Mouse (Mus musculus) adrenal gland (tissue): Measurements from ENCODE around the gene Selenom.

Experiments used
- intact Hi-C: fragments of 180-260 bp; cut with DNase I; formaldehyde crosslinking; loops from one replicate; pipeline ENCODE4 v1.15.1; 2025

The Selenom gene

DNA sequence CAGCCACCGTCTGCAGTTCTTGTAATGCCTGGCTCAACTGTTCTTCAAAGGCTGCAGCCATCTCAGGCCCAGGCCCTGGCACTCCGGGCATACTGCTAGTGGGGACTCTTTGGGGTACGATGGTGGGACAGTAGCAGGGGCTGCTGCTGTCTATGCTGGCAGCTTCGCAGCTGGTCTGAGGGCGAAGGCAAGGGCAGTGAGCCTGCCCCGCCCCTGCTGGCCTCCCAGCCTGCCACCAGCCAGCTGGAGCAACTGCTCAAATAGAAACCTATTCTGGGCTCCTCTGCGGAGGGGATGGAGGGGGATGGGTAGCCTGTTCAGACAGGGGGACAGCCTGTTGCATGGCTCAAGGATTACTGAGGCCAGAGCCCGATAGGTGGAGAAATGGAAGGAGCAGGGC is 13.3 kb downstream of the Selenom start:
- intact Hi-C loops = no loop called here

GRCm38 (mm10) chr11:3528208-3528607 is 13.7 kb downstream of the Selenom start:
- intact Hi-C loops = no loop called here

GRCm38 (mm10) chr11:3529476-3530252 is 15.2 kb downstream of the Selenom start:
- intact Hi-C loops = loop anchor here (5.0 to 10.0 kb wide), 3 partner anchors 103 to 258 kb away; no protein-coding TSS in a partner anchor

GRCm38 (mm10) chr11:3530731-3531130 is 16.2 kb downstream of the Selenom start:
- intact Hi-C loops = loop anchor here (5.0 to 10.0 kb wide), 3 partner anchors 102 to 257 kb away; no protein-coding TSS in a partner anchor

DNA sequence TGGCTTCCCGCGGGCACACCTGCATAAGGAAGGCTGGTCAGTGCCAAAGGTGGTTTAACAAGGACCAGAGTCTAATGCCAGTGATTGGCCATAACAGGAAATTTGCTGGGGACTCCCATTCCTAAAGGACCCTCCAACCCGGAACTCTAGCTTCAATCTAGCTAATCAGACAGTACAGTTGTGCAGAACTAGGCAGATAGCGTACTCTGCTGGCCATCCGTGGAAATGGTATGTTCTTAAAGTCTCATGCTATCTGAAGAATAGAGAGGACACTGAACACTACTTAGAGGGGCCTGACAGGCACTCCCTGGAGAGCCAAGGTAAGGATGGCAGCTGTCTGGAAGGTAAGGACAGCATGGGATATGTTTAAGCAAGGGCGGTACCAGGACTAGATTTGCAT is 17.1 kb downstream of the Selenom start:
- intact Hi-C loops = loop anchor here (5.0 to 10.0 kb wide), 3 partner anchors 101 to 256 kb away; no protein-coding TSS in a partner anchor

GRCm38 (mm10) chr11:3532101-3532931 is 17.8 kb downstream of the Selenom start:
- intact Hi-C loops = loop anchor here (5.0 to 10.0 kb wide), 3 partner anchors 100 to 255 kb away; no protein-coding TSS in a partner anchor

DNA sequence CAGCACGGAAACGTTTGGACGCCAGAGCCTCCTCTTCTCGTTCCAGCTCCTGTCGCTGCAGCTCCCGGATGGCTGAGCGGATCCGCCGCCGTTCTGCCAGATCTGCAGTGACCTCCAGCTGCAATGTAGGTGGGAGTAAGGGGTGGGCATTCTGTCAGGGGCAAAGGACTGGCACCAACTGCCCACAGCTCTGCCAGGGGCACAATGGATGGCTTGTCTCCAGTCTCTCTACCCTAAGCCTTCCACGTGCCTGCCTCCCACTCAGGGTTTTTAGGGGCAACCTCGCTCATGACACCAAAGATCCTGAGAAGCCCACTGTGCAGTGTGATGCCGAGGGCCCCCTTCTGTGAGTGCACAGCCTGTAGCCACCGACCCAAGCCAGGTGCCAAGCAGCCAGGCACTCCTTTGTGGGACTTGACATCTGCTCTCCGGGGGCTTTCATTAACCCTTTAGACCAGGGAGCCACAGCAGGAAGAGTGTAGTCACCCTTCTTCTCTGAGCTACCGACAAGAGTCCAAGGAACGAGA is 19.0 kb downstream of the Selenom start:
- intact Hi-C loops = loop anchor here (5.0 to 10.0 kb wide), 3 partner anchors 99 to 254 kb away; no protein-coding TSS in a partner anchor

DNA sequence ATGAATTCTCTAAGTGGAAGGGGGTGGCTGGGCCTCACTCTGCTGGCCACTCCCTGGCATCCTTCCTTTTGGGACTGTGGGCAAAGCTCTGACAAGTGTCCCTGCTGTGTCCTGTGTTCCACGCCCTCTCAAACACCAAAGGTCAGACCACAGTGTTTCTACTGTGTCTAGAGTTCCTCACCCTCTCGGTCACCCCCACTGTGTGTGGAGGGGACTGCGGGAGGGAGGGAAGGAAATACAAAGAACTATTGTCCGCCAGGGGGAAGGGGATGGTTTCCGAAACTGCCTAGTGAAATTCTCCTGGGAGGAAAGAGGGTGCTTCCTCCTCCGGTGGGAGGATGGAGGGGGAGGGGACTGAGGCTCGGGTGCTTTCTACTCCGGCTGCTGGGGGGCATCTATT is 20.5 kb downstream of the Selenom start:
- intact Hi-C loops = loop anchor here (2.0 to 10.0 kb wide), 6 partner anchors 37 to 252 kb away; no protein-coding TSS in a partner anchor

- intact Hi-C loops = loop anchor here (2.0 to 10.0 kb wide), 4 partner anchors 37 to 167 kb away; no protein-coding TSS in a partner anchor
Observed at GRCm38 (mm10) chr11:3535406-3535986, 21.0 kb downstream of the Selenom start.

GRCm38 (mm10) chr11:3536082-3536481 is 21.6 kb downstream of the Selenom start:
- intact Hi-C loops = loop anchor here (5.0 to 10.0 kb wide), 3 partner anchors 36 to 166 kb away; no protein-coding TSS in a partner anchor

- intact Hi-C loops = loop anchor here (5.0 to 10.0 kb wide), 3 partner anchors 35 to 165 kb away; no protein-coding TSS in a partner anchor
Observed at GRCm38 (mm10) chr11:3536745-3537333, 22.4 kb downstream of the Selenom start.

GRCm38 (mm10) chr11:3537711-3538110 is 23.2 kb downstream of the Selenom start:
- intact Hi-C loops = loop anchor here (5.0 to 10.0 kb wide), 3 partner anchors 35 to 165 kb away; no protein-coding TSS in a partner anchor

GRCm38 (mm10) chr11:3538341-3538740 is 23.9 kb downstream of the Selenom start:
- intact Hi-C loops = loop anchor here (5.0 to 10.0 kb wide), 3 partner anchors 34 to 164 kb away; no protein-coding TSS in a partner anchor

DNA sequence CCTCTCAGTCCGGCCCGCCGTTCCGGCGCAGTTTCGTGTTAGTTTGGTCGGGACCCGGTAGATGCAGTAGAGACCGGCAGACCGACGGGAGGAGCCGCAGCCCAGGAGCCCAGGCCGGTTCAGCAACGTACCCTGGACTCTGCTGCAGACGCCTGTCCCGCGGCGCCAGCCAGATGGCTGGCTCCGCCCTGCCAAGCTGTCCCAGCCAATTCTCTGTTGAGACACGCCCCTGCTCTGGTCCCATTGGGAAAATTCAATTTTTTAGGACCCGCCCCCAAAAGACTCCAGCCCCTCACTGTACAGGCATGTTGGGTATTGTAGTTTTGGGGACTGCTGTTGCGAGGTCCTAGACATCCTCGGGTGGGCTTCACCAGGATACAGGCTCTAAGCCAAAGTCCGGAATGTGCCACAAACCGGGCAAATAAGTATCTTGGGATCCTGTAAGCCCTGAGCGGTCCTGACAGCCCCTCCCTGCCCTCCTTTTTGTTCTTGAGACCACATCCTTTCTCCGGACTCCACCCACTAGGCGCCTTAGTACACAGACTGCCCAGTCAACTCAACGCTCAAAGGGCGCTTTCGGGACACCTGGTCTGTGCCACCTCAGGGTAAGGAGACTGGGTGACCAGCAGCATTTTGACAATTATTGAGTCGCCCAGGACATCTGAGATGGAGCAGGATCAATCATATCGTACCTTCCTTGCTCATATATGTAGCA is 24.8 kb downstream of the Selenom start:
- intact Hi-C loops = loop anchor here (5.0 to 10.0 kb wide), 3 partner anchors 33 to 163 kb away; no protein-coding TSS in a partner anchor

GRCm38 (mm10) chr11:3539826-3540196 is 25.3 kb downstream of the Selenom start:
- intact Hi-C loops = loop anchor here (5.0 to 10.0 kb wide), 3 partner anchors 32 to 162 kb away; no protein-coding TSS in a partner anchor

DNA sequence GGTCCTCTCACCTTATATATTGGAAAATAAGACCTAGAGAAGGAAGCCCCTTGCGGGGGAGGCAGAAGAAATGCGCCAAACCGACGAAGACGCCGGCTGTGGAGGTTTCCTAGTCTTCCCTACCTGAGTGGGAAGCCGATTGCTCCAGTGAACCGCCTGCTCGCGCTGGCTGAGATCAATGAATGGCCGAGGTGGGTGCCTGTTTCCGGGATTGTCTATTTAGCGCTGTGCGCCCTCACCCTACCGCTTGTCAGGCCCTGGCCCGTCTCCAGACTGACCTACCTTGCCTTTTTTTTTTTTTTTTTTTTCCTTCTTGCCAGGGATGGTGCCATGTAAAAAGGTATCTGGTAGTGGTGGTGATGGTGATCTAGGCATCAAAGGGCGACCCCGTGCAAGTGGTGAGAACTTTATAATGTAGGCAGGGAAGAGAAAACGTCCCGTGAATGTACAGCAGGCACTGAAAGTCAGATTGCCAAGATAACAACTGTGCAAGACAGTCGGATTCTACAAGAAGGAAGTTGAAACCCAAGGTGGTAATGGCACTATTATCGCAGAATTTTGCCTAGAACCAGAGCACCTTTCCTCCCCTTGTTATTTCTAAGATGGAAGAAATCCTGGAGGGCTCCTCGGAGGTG is 26.1 kb downstream of the Selenom start, which contains the start of gene Smtn:
Smtn (minus strand) TSS at position 162 of the 635 bp plus-strand sequence.
- intact Hi-C loops = no loop called here

GRCm38 (mm10) chr11:3541932-3542331 is 27.4 kb downstream of the Selenom start:
- intact Hi-C loops = no loop called here

DNA sequence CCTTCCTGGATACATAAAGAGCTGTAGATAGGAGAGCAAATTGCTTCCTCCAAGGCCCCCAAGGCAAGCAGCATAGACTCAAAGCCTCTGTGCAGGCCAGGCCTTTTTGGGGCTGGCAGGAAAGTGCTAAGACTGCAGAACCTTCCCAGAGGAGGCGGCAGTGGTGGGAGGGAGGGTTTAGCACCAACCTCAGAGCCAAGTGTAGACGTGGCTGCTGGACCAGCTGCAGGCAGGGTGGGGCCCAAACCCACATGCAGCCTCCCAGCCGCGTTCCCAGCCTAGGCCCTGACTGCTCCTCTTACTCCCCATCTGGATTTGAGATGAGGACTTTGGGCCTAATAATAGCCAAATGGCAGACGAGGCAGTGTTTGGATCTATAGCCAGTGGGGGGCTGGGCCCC is 28.5 kb downstream of the Selenom start:
- intact Hi-C loops = no loop called here

DNA sequence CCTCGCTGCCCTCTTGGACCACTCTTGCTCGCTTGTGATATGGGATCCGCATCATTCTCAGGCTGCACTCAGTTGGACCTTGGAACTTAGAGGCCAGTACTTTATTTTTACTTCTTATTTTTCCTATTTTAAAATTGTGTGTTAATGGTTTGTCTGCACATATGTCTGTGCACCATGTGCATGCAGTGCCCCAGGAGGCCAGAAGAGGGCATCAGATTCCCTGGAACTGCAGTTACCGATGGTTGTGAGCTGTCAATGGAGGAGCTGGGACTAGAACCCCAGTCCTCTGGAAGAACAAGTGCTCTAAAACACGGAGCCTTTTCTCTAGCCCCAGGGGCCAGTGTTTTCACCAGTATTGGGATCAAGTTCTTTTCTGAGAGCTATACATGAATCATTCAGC is 29.9 kb downstream of the Selenom start:
- intact Hi-C loops = no loop called here
